Mouse (Mus musculus) ES-Bruce4 (cell line): ENCODE data around the gene 1600012H06Rik. TPM values are rescaled to one million over a fixed set of nuclear protein-coding genes. Genes with fewer than 3 reads are reported as not detected.

Experiments used
- H3K27ac ChIP-seq: 2 replicates; pipeline ENCODE4 v1.5.1; 2012; ENCODE audit warnings: low read length, inconsistent platforms; ENCODE audit not compliant: insufficient read depth
- H3K27me3 ChIP-seq: 2 replicates; pipeline ENCODE4 v1.6.1; 2012; ENCODE audit warnings: mild to moderate bottlenecking, low read length, inconsistent platforms; ENCODE audit not compliant: control insufficient read depth, poor library complexity, insufficient read depth, severe bottlenecking
- H3K36me3 ChIP-seq: 2 replicates; pipeline ENCODE4 v1.6.1; 2012; ENCODE audit warnings: inconsistent platforms, mild to moderate bottlenecking, low read length, moderate library complexity; ENCODE audit not compliant: control insufficient read depth, poor library complexity, insufficient read depth, severe bottlenecking
- H3K4me1 ChIP-seq: one replicate; pipeline ENCODE4 v1.8.1; 2011; ENCODE audit warnings: low read length; ENCODE audit not compliant: control insufficient read depth, insufficient read depth
- H3K4me3 ChIP-seq: 2 replicates; pipeline ENCODE4 v1.5.1; 2011; ENCODE audit warnings: low read depth, mild to moderate bottlenecking, low read length
- H3K9ac ChIP-seq: 2 replicates; pipeline ENCODE4 v1.6.1; 2012; ENCODE audit warnings: low read depth, mild to moderate bottlenecking, inconsistent platforms; ENCODE audit not compliant: poor library complexity, severe bottlenecking
- H3K9me3 ChIP-seq: replicated peaks from 2 replicates; pipeline ENCODE4 v1.6.1; 2012; ENCODE audit warnings: mild to moderate bottlenecking, low read length, inconsistent platforms; ENCODE audit not compliant: control insufficient read depth, poor library complexity, insufficient read depth, severe bottlenecking
- CTCF ChIP-seq: IDR thresholded peaks from one replicate; pipeline ENCODE4 v1.8.1; 2011; ENCODE audit warnings: low read depth, low read length
- EP300 ChIP-seq: IDR thresholded peaks from 2 replicates; pipeline ENCODE4 v1.6.1; 2011; ENCODE audit warnings: low read depth, low read length; ENCODE audit not compliant: insufficient read depth
- POLR2A ChIP-seq: IDR thresholded peaks from one replicate; pipeline ENCODE4 v1.8.1; 2011; ENCODE audit warnings: low read length; ENCODE audit not compliant: insufficient read depth
- polyA plus RNA-seq: library from polyadenylated mRNA; stranded (reverse); fragments of >200 nt; gene quantifications from 2 replicates; pipeline ENCODE4 v1.2.4, GENCODE M21; 2011; ENCODE audit warnings: low read depth; ENCODE audit not compliant: missing spikeins, insufficient read depth, insufficient read length

Gene 1600012H06Rik
- polyA plus RNA-seq, 1 experiment, result 21.1 TPM

DNA sequence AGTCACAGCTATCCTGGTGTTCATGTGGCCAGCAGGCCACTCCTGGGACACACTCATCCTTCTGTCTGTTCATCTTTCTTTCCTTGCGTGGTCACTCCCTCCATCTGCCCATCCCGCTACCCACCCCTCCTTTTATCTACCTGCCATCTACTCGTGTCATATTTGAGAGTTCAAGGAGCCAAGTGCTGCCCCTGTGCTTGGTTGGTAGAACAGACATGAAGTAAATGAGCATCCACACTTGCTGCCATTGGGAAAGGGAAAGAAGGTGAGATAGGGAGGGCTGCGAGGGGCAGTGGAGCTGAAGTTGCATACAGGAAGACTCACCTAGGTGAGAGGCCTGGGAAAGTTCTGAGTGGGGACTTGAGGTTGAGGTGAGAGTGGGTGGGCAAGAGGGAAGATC, 28.6 kb upstream of the 1600012H06Rik start:
- H3K36me3 ChIP-seq, result no peaks in the 10 kb centered on the region
- no peak for TF ChIP-seq POLR2A
- no peak for TF ChIP-seq CTCF
- TF ChIP-seq EP300, result no peak
- H3K9me3 ChIP-seq, result no peaks in the 10 kb centered on the region
- H3K4me1 ChIP-seq, result no peaks in the 10 kb centered on the region
- H3K4me3 ChIP-seq, result no peak overlapping the region
- no peaks in the 10 kb centered on the region for H3K27me3 ChIP-seq
- no peak overlapping the region for H3K27ac ChIP-seq
- no peak overlapping the region for H3K9ac ChIP-seq

DNA sequence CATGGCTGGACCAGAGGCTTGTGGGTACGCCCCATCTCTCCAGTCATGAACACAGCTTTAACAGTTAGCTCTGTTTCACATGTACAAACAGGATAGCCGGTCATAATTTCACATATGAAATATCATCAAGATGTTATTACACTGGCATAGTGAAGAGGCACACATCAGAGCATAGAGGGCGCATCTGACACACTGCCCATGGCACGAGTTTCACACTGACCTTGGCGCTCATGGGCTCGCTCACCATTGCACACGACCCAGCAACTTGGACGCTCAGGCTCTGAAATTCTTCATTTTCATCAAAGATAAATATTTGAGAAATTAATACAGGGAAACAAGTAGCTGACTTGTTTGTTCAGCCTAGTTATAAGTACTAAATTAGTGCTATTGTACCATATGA, 25.1 kb upstream of the 1600012H06Rik start:
- Histone ChIP-seq H3K9ac (no peak overlapping the region), H3K27ac (no peak overlapping the region), H3K36me3 (no peaks in the 10 kb centered on the region), H3K9me3 (no peaks in the 10 kb centered on the region), H3K4me1 (no peaks in the 10 kb centered on the region), H3K27me3 (no peaks in the 10 kb centered on the region), H3K4me3 (no peak overlapping the region)
- TF ChIP-seq EP300 (no peak), POLR2A (no peak), CTCF (no peak)

DNA sequence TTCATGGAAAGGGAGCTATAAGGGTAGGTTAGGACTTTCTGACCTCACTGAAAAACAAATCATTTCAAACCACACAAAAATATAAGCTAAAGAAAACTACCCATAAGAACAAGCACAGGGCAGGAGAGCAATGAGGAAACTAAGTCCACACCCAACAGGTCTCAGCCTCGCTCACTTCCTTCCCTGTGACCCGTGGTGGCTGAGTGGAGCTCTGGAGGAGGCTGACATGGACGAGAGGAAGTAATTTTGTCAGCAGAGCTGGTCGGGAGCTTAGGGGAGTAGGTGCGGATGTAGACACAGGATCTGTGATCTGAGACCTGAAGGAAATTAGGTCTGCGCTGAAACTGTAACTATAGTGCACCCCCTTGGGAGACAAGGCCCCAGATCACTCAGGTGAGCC, 21.4 kb upstream of the 1600012H06Rik start:
- TF ChIP-seq POLR2A (no peak), CTCF (no peak), EP300 (no peak)
- H3K9me3 ChIP-seq, result no peaks in the 10 kb centered on the region

GRCm38 (mm10) chr17:14927644-14928218, 15.3 kb upstream of the 1600012H06Rik start:
- H3K9me3 ChIP-seq, result no peaks in the 10 kb centered on the region
- no peak for TF ChIP-seq EP300
- TF ChIP-seq CTCF, result no peak
- TF ChIP-seq POLR2A, result no peak
- no peaks in the 10 kb centered on the region for H3K27me3 ChIP-seq
- no peak overlapping the region for H3K9ac ChIP-seq
- H3K27ac ChIP-seq, result no peak overlapping the region
- no peaks in the 10 kb centered on the region for H3K4me1 ChIP-seq
- no peak overlapping the region for H3K4me3 ChIP-seq
- H3K36me3 ChIP-seq, result no peaks in the 10 kb centered on the region

More for the DNA sequence above, 21.4 kb upstream of the 1600012H06Rik start:
- H3K4me3 ChIP-seq, result no peak overlapping the region
- H3K36me3 ChIP-seq, result no peaks in the 10 kb centered on the region
- no peaks in the 10 kb centered on the region for H3K27me3 ChIP-seq
- no peak overlapping the region for H3K27ac ChIP-seq
- no peak overlapping the region for H3K9ac ChIP-seq
- H3K4me1 ChIP-seq, result no peaks in the 10 kb centered on the region

- TF ChIP-seq EP300 (no peak), CTCF (no peak)
Measured at GRCm38 (mm10) chr17:14928631-14929030, 14.4 kb upstream of the 1600012H06Rik start.

GRCm38 (mm10) chr17:14930697-14931096, 12.3 kb upstream of the 1600012H06Rik start:
- Histone ChIP-seq H3K9me3 (no peaks in the 10 kb centered on the region), H3K9ac (no peak overlapping the region), H3K36me3 (no peaks in the 10 kb centered on the region), H3K4me1 (no peaks in the 10 kb centered on the region), H3K27ac (no peak overlapping the region), H3K4me3 (no peak overlapping the region), H3K27me3 (no peaks in the 10 kb centered on the region)
- TF ChIP-seq EP300, result no peak

More at GRCm38 (mm10) chr17:14928631-14929030, 14.4 kb upstream of the 1600012H06Rik start:
- Histone ChIP-seq H3K9me3 (no peaks in the 10 kb centered on the region), H3K9ac (no peak overlapping the region), H3K4me1 (no peaks in the 10 kb centered on the region), H3K4me3 (no peak overlapping the region), H3K27ac (no peak overlapping the region), H3K36me3 (no peaks in the 10 kb centered on the region), H3K27me3 (no peaks in the 10 kb centered on the region)
